Mouse (Mus musculus) megakaryocyte, adult 5-6 weeks (primary cell): ENCODE data around the gene Git2. TPM values are rescaled to one million over a fixed set of nuclear protein-coding genes. Genes with fewer than 3 reads are reported as not detected.

Source experiments
- ATAC-seq: 2 replicates; pipeline ENCODE4 v1.8.0; 2016; ENCODE audit warnings: mild to moderate bottlenecking, inconsistent platforms; ENCODE audit not compliant: poor library complexity, severe bottlenecking
- total RNA-seq, 2 experiments: library from RNA; stranded (forward) in 1 of 2; stranded (reverse) in 1 of 2; fragments of 153-499, 151-499 nt in 1 of 2; fragments of 221-1000, 200-1000 nt in 1 of 2; gene quantifications; 2 replicates each; pipeline versions ENCODE4 v1.2.3 to v1.2.4; 2015 to 2017

The Git2 gene
- total RNA-seq, 2 experiments from 2014 or later: 87.1 to 97.0 TPM

- ATAC-seq: peak; percentile 23
Measured at GRCm38 (mm10) chr5:114689700-114690366, 85.5 kb downstream of the Git2 start.

- no peak for ATAC-seq
Measured at GRCm38 (mm10) chr5:114688703-114689102, 86.6 kb downstream of the Git2 start.

- ATAC-seq: no peak
Measured at GRCm38 (mm10) chr5:114687901-114688300, 87.4 kb downstream of the Git2 start.

- ATAC-seq: no peak
Measured at GRCm38 (mm10) chr5:114686726-114687210, 88.5 kb downstream of the Git2 start.

- ATAC-seq: no peak
Measured at GRCm38 (mm10) chr5:114685986-114686385, 89.3 kb downstream of the Git2 start.

GRCm38 (mm10) chr5:114681717-114682116 is 93.6 kb downstream of the Git2 start:
- peak; percentile 63 for ATAC-seq

- peak; percentile 56 for ATAC-seq
Measured at GRCm38 (mm10) chr5:114680676-114681285, 94.5 kb downstream of the Git2 start.

GRCm38 (mm10) chr5:114679841-114680591 is 95.3 kb downstream of the Git2 start:
- ATAC-seq: no peak

Other genes starting within 250 kb of the Git2 start
- 0.16 and 0.22 TPM in 2 replicates for gene Fam222a, start 207.5 kb downstream of the Git2 start, total RNA-seq (2015)
- gene Fam222a, start 207.5 kb downstream of the Git2 start, total RNA-seq (2017): 0.11 and 0.69 TPM in 2 replicates
- 1.5 TPM in 2 replicates for gene Trpv4, start 117.1 kb downstream of the Git2 start, total RNA-seq (2015)
- gene Trpv4, start 117.1 kb downstream of the Git2 start, total RNA-seq (2017): 0.94 and 1.8 TPM in 2 replicates
- 268 and 269 TPM in 2 replicates for gene Gltp, start 84.5 kb downstream of the Git2 start, total RNA-seq (2015)
- gene Gltp, start 84.5 kb downstream of the Git2 start, total RNA-seq (2017): 135 and 141 TPM in 2 replicates
- 2.6 and 3.0 TPM in 2 replicates for gene Tchp, start 67.8 kb downstream of the Git2 start, total RNA-seq (2015)
- 6.9 and 7.6 TPM in 2 replicates for gene Tchp, start 67.8 kb downstream of the Git2 start, total RNA-seq (2017)
- 169 and 170 TPM in 2 replicates for gene Ankrd13a, start 840 bp downstream of the Git2 start, total RNA-seq (2015)
- gene Ankrd13a, start 840 bp downstream of the Git2 start, total RNA-seq (2017): 204 and 225 TPM in 2 replicates
- gene 1500011B03Rik, start 48.0 kb upstream of the Git2 start, total RNA-seq (2015): 30.6 and 45.3 TPM in 2 replicates
- gene 1500011B03Rik, start 48.0 kb upstream of the Git2 start, total RNA-seq (2017): 19.1 and 24.0 TPM in 2 replicates
- 0.16 and 0.30 TPM in 2 replicates for gene 4930519G04Rik, start 78.1 kb upstream of the Git2 start, total RNA-seq (2015)
- gene 4930519G04Rik, start 78.1 kb upstream of the Git2 start, total RNA-seq (2017): 0.24 and 0.84 TPM in 2 replicates
- not detected in 2 replicates for gene Gm9936, start 83.2 kb upstream of the Git2 start, total RNA-seq (2015)
- gene Gm9936, start 83.2 kb upstream of the Git2 start, total RNA-seq (2017): not detected in 2 replicates
- gene Oasl2, start 121.4 kb upstream of the Git2 start, total RNA-seq (2015): 55.8 and 59.4 TPM in 2 replicates
- 32.3 TPM in 2 replicates for gene Oasl2, start 121.4 kb upstream of the Git2 start, total RNA-seq (2017)
- 4.3 and 9.3 TPM in 2 replicates for gene Oasl1, start 147.7 kb upstream of the Git2 start, total RNA-seq (2015)
- gene Oasl1, start 147.7 kb upstream of the Git2 start, total RNA-seq (2017): 1.3 and 2.4 TPM in 2 replicates
- 6.3 and 10.3 TPM in 2 replicates for gene 2210016L21Rik, start 166.6 kb upstream of the Git2 start, total RNA-seq (2015)
- 7.3 and 8.1 TPM in 2 replicates for gene 2210016L21Rik, start 166.6 kb upstream of the Git2 start, total RNA-seq (2017)
- gene Hnf1a, start 195.6 kb upstream of the Git2 start, total RNA-seq (2015): not detected in 2 replicates
- not detected in 2 replicates for gene Hnf1a, start 195.6 kb upstream of the Git2 start, total RNA-seq (2017)
- 33.1 and 33.6 TPM in 2 replicates for gene Sppl3, start 235.6 kb upstream of the Git2 start, total RNA-seq (2015)
- 22.8 and 24.6 TPM in 2 replicates for gene Sppl3, start 235.6 kb upstream of the Git2 start, total RNA-seq (2017)